Mouse (Mus musculus) stomach, postnatal 0 days (tissue): ENCODE results near the gene Med16.

ENCODE experiments used
- CTCF ChIP-seq: IDR thresholded peaks from 2 replicates; pipeline ENCODE4 v1.5.1; 2016; ENCODE audit warnings: antibody characterized with exemption, low read depth, mild to moderate bottlenecking, moderate library complexity
- EP300 ChIP-seq: optimal IDR thresholded peaks from 2 replicates; pipeline ENCODE3; 2016; ENCODE audit warnings: antibody characterized with exemption

- TF ChIP-seq CTCF (no peak), EP300 (no peak)
Observed at GRCm38 (mm10) chr10:79852827-79853226, 55.9 kb downstream of the Med16 start.
